Mouse (Mus musculus) lung, adult 2 months (tissue): ENCODE measurements around the gene Pced1a.

Experiments used
- CTCF ChIP-seq: fragments of 200-500 bp; IDR thresholded peaks from 2 replicates; pipeline ENCODE4 v1.5.1; 2011; ENCODE audit warnings: mild to moderate bottlenecking, low read length, control low read depth; ENCODE audit not compliant: insufficient read depth
- POLR2A ChIP-seq: fragments of 200-500 bp; IDR thresholded peaks from 2 replicates; pipeline ENCODE4 v1.6.1; 2011; ENCODE audit warnings: low read depth, mild to moderate bottlenecking, control low read depth, low read length, borderline replicate concordance; ENCODE audit errors: extremely low read depth

DNA sequence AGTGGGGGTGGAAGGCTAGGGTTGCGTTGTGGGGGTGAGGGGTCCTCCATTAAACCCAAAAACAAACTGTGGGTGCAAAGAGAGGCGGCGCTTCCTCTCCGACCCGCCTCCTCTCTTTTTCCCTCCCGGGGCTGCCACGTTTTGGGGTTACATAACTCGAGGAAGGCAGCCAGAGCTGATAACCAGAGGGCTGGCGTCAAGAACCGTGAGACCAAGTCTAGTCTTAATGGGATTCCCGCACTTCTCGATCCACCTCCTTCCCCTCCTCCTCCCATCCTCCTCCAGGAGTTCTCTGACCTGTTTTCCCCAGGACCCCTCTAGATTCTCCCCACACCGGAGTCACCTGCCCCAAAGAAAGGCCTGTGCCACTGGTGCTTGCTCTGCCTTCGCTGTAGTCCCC, 26.4 kb downstream of the Pced1a start:
- no peak for TF ChIP-seq CTCF
- TF ChIP-seq POLR2A = no peak
